Mouse (Mus musculus) mouse embryonic stem cell (cell line): ENCODE data around the gene Deup1.

Experiments used
- in situ Hi-C, 2 experiments: fragments of 300-500 bp; cut with MboI; formaldehyde crosslinking; loops; 1 replicate in 1 of 2; 3 replicates in 1 of 2; pipeline ENCODE4 v1.14.3; 2019 to 2020; ENCODE audit warnings: low sequenced_read_pairs in 2 of 2, low pct_unique_long_range_greater_than_20kb in 1 of 2, mixed read lengths in 1 of 2; ENCODE audit not compliant: unreplicated experiment in 1 of 2

Deup1 gene

GRCm38 (mm10) chr9:15627785-15628287 is at the start of gene Deup1:
Gene Deup1, minus strand, starts transcription at chr9:15627933.
- in situ Hi-C loops = no loop called here

GRCm38 (mm10) chr9:15672251-15672650 is 44.5 kb upstream of the Deup1 start:
- in situ Hi-C loops = no loop called here

- in situ Hi-C loops = no loop called here
These were observed 42.3 kb upstream of the Deup1 start for GRCm38 (mm10) chr9:15670002-15670527.

GRCm38 (mm10) chr9:15669452-15669851 is 41.7 kb upstream of the Deup1 start:
- in situ Hi-C loops = no loop called here

GRCm38 (mm10) chr9:15664606-15665005 is 36.9 kb upstream of the Deup1 start:
- in situ Hi-C loops = no loop called here

- in situ Hi-C loops = no loop called here
These were observed 31.3 kb upstream of the Deup1 start for GRCm38 (mm10) chr9:15659069-15659468.

GRCm38 (mm10) chr9:15658236-15658785 is 30.6 kb upstream of the Deup1 start:
- in situ Hi-C loops = no loop called here

GRCm38 (mm10) chr9:15653036-15653435 is 25.3 kb upstream of the Deup1 start:
- in situ Hi-C loops = no loop called here

- in situ Hi-C loops = no loop called here
These were observed 22.2 kb upstream of the Deup1 start for GRCm38 (mm10) chr9:15649977-15650376.

GRCm38 (mm10) chr9:15627384-15627783 is 349 bp downstream of the Deup1 start:
- in situ Hi-C loops = no loop called here

GRCm38 (mm10) chr9:15624739-15625138 is 3.0 kb downstream of the Deup1 start:
- in situ Hi-C loops = no loop called here

GRCm38 (mm10) chr9:15619767-15620166 is 8.0 kb downstream of the Deup1 start:
- in situ Hi-C loops = no loop called here

- in situ Hi-C loops = no loop called here
These were observed 8.6 kb downstream of the Deup1 start for GRCm38 (mm10) chr9:15619020-15619590.

GRCm38 (mm10) chr9:15617061-15617460 is 10.7 kb downstream of the Deup1 start:
- in situ Hi-C loops = no loop called here

GRCm38 (mm10) chr9:15616471-15616870 is 11.3 kb downstream of the Deup1 start:
- in situ Hi-C loops = no loop called here

- in situ Hi-C loops = no loop called here
These were observed 18.3 kb downstream of the Deup1 start for GRCm38 (mm10) chr9:15609280-15609930.

GRCm38 (mm10) chr9:15607601-15608000 is 20.1 kb downstream of the Deup1 start:
- in situ Hi-C loops = no loop called here

GRCm38 (mm10) chr9:15603156-15603555 is 24.6 kb downstream of the Deup1 start:
- in situ Hi-C loops = no loop called here

GRCm38 (mm10) chr9:15600859-15601540 is 26.7 kb downstream of the Deup1 start:
- in situ Hi-C loops = no loop called here
